Mouse (Mus musculus) Patski (cell line): Measurements from ENCODE around the gene Pdia4. TPM values are rescaled to one million over a fixed set of nuclear protein-coding genes. Genes with fewer than 3 reads are reported as not detected.

Source experiments
- ATAC-seq: fragments of 100-300 bp; one replicate; pipeline ENCODE4 v1.8.0; 2021
- CTCF ChIA-PET: fragments of 350-600 bp; sonication (Branson Sonifier 250); formaldehyde crosslinking; loops from one replicate; lab custom pipeline; 2022; ENCODE audit warnings: inconsistent platforms; lab: Charles Lee
- POLR2A ChIA-PET: fragments of 350-600 bp; sonication (Branson Sonifier 250); formaldehyde crosslinking; loops from one replicate; lab custom pipeline; 2022; ENCODE audit warnings: antibody characterized with exemption, inconsistent platforms; lab: Charles Lee
- DNase-seq: peaks from one replicate; pipeline ENCODE4 v3.0.0-alpha.2; 2011; ENCODE audit warnings: low read depth, low spot score
- H3K27me3 ChIP-seq: fragments of 371-371 bp; one replicate; pipeline ENCODE4 v1.5.1; 2021
- CTCF ChIP-seq: fragments of 100-300 bp; IDR thresholded peaks from one replicate; pipeline ENCODE4 v1.5.1; 2021
- in situ Hi-C: fragments of 300-500 bp; cut with MboI; formaldehyde crosslinking; loops from 3 replicates; pipeline ENCODE4 v1.11.1; 2018; ENCODE audit warnings: low pct_unique_long_range_greater_than_20kb, mixed read lengths
- polyA plus RNA-seq: library from polyadenylated mRNA; unstranded; gene quantifications from one replicate; pipeline ENCODE4 v1.2.3, GENCODE M21; 2021

Pdia4 gene
- polyA plus RNA-seq, 1 experiment from 2014 or later = 241 TPM

- CTCF ChIA-PET = interaction anchor here (1.1 to 1.4 kb wide), 2 partner anchors 19 to 33 kb away, joined by 3 to 4 read pairs; partner anchors contain the start of gene Pdia4
- H3K27me3 ChIP-seq = no peaks in the 10 kb centered on the region
- in situ Hi-C loops = no loop called here
- no peak for TF ChIP-seq CTCF
- no peak for DNase-seq
- POLR2A ChIA-PET = no interaction called here
- ATAC-seq = no peak
These were observed 19.0 kb upstream of the Pdia4 start for GRCm38 (mm10) chr6:47832220-47832619.

- DNase-seq (no peak), ATAC-seq (peak; percentile 72)
- H3K27me3 ChIP-seq = no peaks in the 10 kb centered on the region
- ChIA-PET POLR2A (interaction anchor here (0.6 to 1.0 kb wide), 2 partner anchors 35 to 37 kb away, joined by 3 read pairs; no protein-coding TSS in a partner anchor), CTCF (interaction anchor here (1.2 kb wide), 1 partner anchor 26 kb away, joined by 3 read pairs; no protein-coding TSS in a partner anchor)
- TF ChIP-seq CTCF = no peak
- in situ Hi-C loops = no loop called here
These were observed 17.2 kb upstream of the Pdia4 start, which contains the start of gene Zfp786 for GRCm38 (mm10) chr6:47830104-47831078. TSS of gene Zfp786 (minus strand) at chr6:47830867.

- CTCF ChIA-PET = interaction anchor here (0.9 to 3.1 kb wide), 5 partner anchors 15 to 38 kb away, joined by 3 to 11 read pairs (median 3); partner anchors contain the start of gene Pdia4
- DNase-seq = no peak
- no peaks in the 10 kb centered on the region for H3K27me3 ChIP-seq
- ATAC-seq = no peak
- no peak for TF ChIP-seq CTCF
- POLR2A ChIA-PET = interaction anchor here (1.0 kb wide), 1 partner anchor 35 kb away, joined by 3 read pairs; no protein-coding TSS in a partner anchor
- in situ Hi-C loops = no loop called here
These were observed 15.7 kb upstream of the Pdia4 start for GRCm38 (mm10) chr6:47828950-47829349.

- no peaks in the 10 kb centered on the region for H3K27me3 ChIP-seq
- POLR2A ChIA-PET = no interaction called here
- ATAC-seq = no peak
- in situ Hi-C loops = no loop called here
- no peak for TF ChIP-seq CTCF
- CTCF ChIA-PET = interaction anchor here (1.1 to 3.1 kb wide), 2 partner anchors 29 to 34 kb away, joined by 3 to 11 read pairs; no protein-coding TSS in a partner anchor
- DNase-seq = no peak
These were observed 14.2 kb upstream of the Pdia4 start for GRCm38 (mm10) chr6:47827462-47827861.

- ChIA-PET CTCF (no interaction called here), POLR2A (no interaction called here)
- ATAC-seq = no peak
- no peak for TF ChIP-seq CTCF
- no peak for DNase-seq
- in situ Hi-C loops = no loop called here
- no peaks in the 10 kb centered on the region for H3K27me3 ChIP-seq
These were observed 11.0 kb upstream of the Pdia4 start for GRCm38 (mm10) chr6:47824241-47824640.

- no peak for TF ChIP-seq CTCF
- in situ Hi-C loops = no loop called here
- ChIA-PET CTCF (no interaction called here), POLR2A (no interaction called here)
- no peak for DNase-seq
- no peaks in the 10 kb centered on the region for H3K27me3 ChIP-seq
- no peak for ATAC-seq
These were observed 8.5 kb upstream of the Pdia4 start for GRCm38 (mm10) chr6:47821776-47822175.

GRCm38 (mm10) chr6:47821236-47821635, 8.0 kb upstream of the Pdia4 start:
- ATAC-seq (no peak), DNase-seq (no peak)
- POLR2A ChIA-PET = interaction anchor here (1.2 kb wide), 1 partner anchor 12 kb away, joined by 3 read pairs; no protein-coding TSS in a partner anchor
- CTCF ChIA-PET = no interaction called here
- TF ChIP-seq CTCF = no peak
- H3K27me3 ChIP-seq = no peaks in the 10 kb centered on the region
- in situ Hi-C loops = no loop called here

- no peak for TF ChIP-seq CTCF
- ChIA-PET CTCF (no interaction called here), POLR2A (interaction anchor here (1.2 kb wide), 1 partner anchor 10 kb away, joined by 3 read pairs; no protein-coding TSS in a partner anchor)
- no peaks in the 10 kb centered on the region for H3K27me3 ChIP-seq
- in situ Hi-C loops = no loop called here
- ATAC-seq (no peak), DNase-seq (no peak)
These were observed 6.5 kb upstream of the Pdia4 start for GRCm38 (mm10) chr6:47819626-47820325.

- ChIA-PET CTCF (no interaction called here), POLR2A (no interaction called here)
- no peak for TF ChIP-seq CTCF
- ATAC-seq (no peak), DNase-seq (no peak)
- in situ Hi-C loops = no loop called here
- H3K27me3 ChIP-seq = no peaks in the 10 kb centered on the region
These were observed 5.5 kb upstream of the Pdia4 start for GRCm38 (mm10) chr6:47818721-47819120.

- POLR2A ChIA-PET = no interaction called here
- no peak for TF ChIP-seq CTCF
- CTCF ChIA-PET = interaction anchor here (0.9 to 1.4 kb wide), 2 partner anchors 10 to 19 kb away, joined by 3 read pairs; no protein-coding TSS in a partner anchor
- in situ Hi-C loops = no loop called here
- no peaks in the 10 kb centered on the region for H3K27me3 ChIP-seq
- DNase-seq (no peak), ATAC-seq (no peak)
These were observed 2.9 kb upstream of the Pdia4 start for GRCm38 (mm10) chr6:47816151-47816550.
